Mouse (Mus musculus) limb, embryonic 13.5 days (tissue): ENCODE results near the gene Akt3. TPM values are rescaled to one million over a fixed set of nuclear protein-coding genes. Genes with fewer than 3 reads are reported as not detected.

Experiments
- ATAC-seq: fragments of 200-750 bp; cut with Nextera tagmentation; 2 replicates; pipeline ENCODE4 v1.8.0; 2017; ENCODE audit warnings: low read depth, moderate number of reproducible peaks, moderate TSS enrichment; ENCODE audit not compliant: low FRiP score
- H3K27ac ChIP-seq: fragments of 300-500 bp; sonication (generic); 2 replicates; pipeline ENCODE4 v1.5.1; 2015; ENCODE audit warnings: inconsistent platforms, mild to moderate bottlenecking, moderate library complexity
- H3K27me3 ChIP-seq: fragments of 300-500 bp; sonication (generic); 2 replicates; pipeline ENCODE4 v1.6.1; 2015; ENCODE audit warnings: mild to moderate bottlenecking, inconsistent platforms
- H3K36me3 ChIP-seq: fragments of 300-500 bp; sonication (generic); 2 replicates; pipeline ENCODE4 v1.6.1; 2015; ENCODE audit warnings: inconsistent platforms, mild to moderate bottlenecking, moderate library complexity
- H3K4me1 ChIP-seq: fragments of 300-500 bp; sonication (generic); 2 replicates; pipeline ENCODE4 v1.6.1; 2015; ENCODE audit warnings: inconsistent platforms
- H3K4me2 ChIP-seq: fragments of 300-500 bp; sonication (generic); replicated peaks from 2 replicates; pipeline ENCODE4 v1.6.1; 2015; ENCODE audit warnings: inconsistent platforms, mild to moderate bottlenecking, moderate library complexity
- H3K4me3 ChIP-seq: fragments of 300-500 bp; sonication (generic); 2 replicates; pipeline ENCODE4 v1.5.1; 2015; ENCODE audit warnings: moderate library complexity, mild to moderate bottlenecking, inconsistent platforms
- H3K9ac ChIP-seq: fragments of 300-500 bp; sonication (generic); 2 replicates; pipeline ENCODE4 v1.6.1; 2015; ENCODE audit warnings: mild to moderate bottlenecking, inconsistent platforms
- H3K9me3 ChIP-seq: fragments of 300-500 bp; sonication (generic); 2 replicates; pipeline ENCODE4 v1.6.1; 2016; ENCODE audit warnings: inconsistent platforms
- WGBS: fragments of 180-500 bp; shearing (Covaris S2); methylation state at CpG from one replicate; pipeline ENCODE4 v1.1.7; 2015; 5-methylcytosine and 5-hydroxymethylcytosine counted together
- polyA plus RNA-seq: library from polyadenylated mRNA; unstranded; fragments of >200 nt; fragmentation: Nextera tagmentation; extraction: Ambion mirVana; gene quantifications from 2 replicates; pipeline ENCODE4 v1.2.1, GENCODE M21; 2015

Akt3 gene
- polyA plus RNA-seq, 1 experiment from 2014 or later = 7.1 TPM

GRCm38 (mm10) chr1:177039093-177039674 lies 218.8 kb downstream of the Akt3 start:
- no peak overlapping the region for H3K9ac ChIP-seq
- WGBS = 87% methylated on average over 6 of the region's 6 CpGs
- H3K9me3 ChIP-seq = no peaks in the 10 kb centered on the region
- H3K4me2 ChIP-seq = no peak overlapping the region
- no peaks in the 10 kb centered on the region for H3K36me3 ChIP-seq
- H3K4me3 ChIP-seq = no peak overlapping the region
- H3K27ac ChIP-seq = no peak overlapping the region
- no peak for ATAC-seq
- H3K27me3 ChIP-seq = no peaks in the 10 kb centered on the region
- H3K4me1 ChIP-seq = no peaks in the 10 kb centered on the region

GRCm38 (mm10) chr1:177038383-177038782 lies 219.6 kb downstream of the Akt3 start:
- Histone ChIP-seq H3K9ac (no peak overlapping the region), H3K4me3 (no peak overlapping the region), H3K4me1 (no peaks in the 10 kb centered on the region), H3K4me2 (no peak overlapping the region), H3K36me3 (no peaks in the 10 kb centered on the region), H3K9me3 (no peaks in the 10 kb centered on the region), H3K27ac (no peak overlapping the region), H3K27me3 (no peaks in the 10 kb centered on the region)
- WGBS = 63% methylated on average over 2 of the region's 2 CpGs
- ATAC-seq = no peak

- H3K4me2 ChIP-seq = no peak overlapping the region
- no peak overlapping the region for H3K4me3 ChIP-seq
- 0 out of 2 replicates have a peak, but pooled peaks cover 5% of the 10 kb centered on the region for H3K36me3 ChIP-seq
- no peaks in the 10 kb centered on the region for H3K27me3 ChIP-seq
- WGBS = 91% methylated on average over 2 of the region's 2 CpGs
- no peak overlapping the region for H3K9ac ChIP-seq
- no peak for ATAC-seq
- H3K4me1 ChIP-seq = no peaks in the 10 kb centered on the region
- no peak overlapping the region for H3K27ac ChIP-seq
- no peaks in the 10 kb centered on the region for H3K9me3 ChIP-seq
Observed at GRCm38 (mm10) chr1:177035460-177035859, 222.5 kb downstream of the Akt3 start.

- Histone ChIP-seq H3K9ac (no peak overlapping the region), H3K4me1 (no peaks in the 10 kb centered on the region), H3K4me3 (no peak overlapping the region), H3K4me2 (no peak overlapping the region), H3K9me3 (no peaks in the 10 kb centered on the region), H3K36me3 (peaks cover 14% of the 10 kb centered on the region; the same call in 1 of the 2 replicates), H3K27ac (no peak overlapping the region), H3K27me3 (no peaks in the 10 kb centered on the region)
- no peak for ATAC-seq
- WGBS = 14% methylated on average over 1 of the region's 1 CpGs
Observed at GRCm38 (mm10) chr1:177032233-177032632, 225.8 kb downstream of the Akt3 start.

GRCm38 (mm10) chr1:177031196-177031595 lies 226.8 kb downstream of the Akt3 start:
- Histone ChIP-seq H3K9ac (no peak overlapping the region), H3K9me3 (no peaks in the 10 kb centered on the region), H3K27me3 (no peaks in the 10 kb centered on the region), H3K4me3 (no peak overlapping the region), H3K4me1 (no peaks in the 10 kb centered on the region), H3K36me3 (peaks cover 14% of the 10 kb centered on the region; the same call in 1 of the 2 replicates), H3K27ac (no peak overlapping the region), H3K4me2 (no peak overlapping the region)
- ATAC-seq = no peak
- WGBS = 97% methylated on average over 1 of the region's 1 CpGs

GRCm38 (mm10) chr1:177030669-177031068 lies 227.3 kb downstream of the Akt3 start:
- Histone ChIP-seq H3K4me1 (no peaks in the 10 kb centered on the region), H3K4me2 (no peak overlapping the region), H3K36me3 (peaks cover 14% of the 10 kb centered on the region; the same call in 1 of the 2 replicates), H3K27me3 (no peaks in the 10 kb centered on the region), H3K4me3 (no peak overlapping the region), H3K27ac (no peak overlapping the region), H3K9me3 (no peaks in the 10 kb centered on the region), H3K9ac (no peak overlapping the region)
- ATAC-seq = peak; percentile 55; the same call in 1 of the 2 replicates
- WGBS = 59% methylated on average over 3 of the region's 3 CpGs

GRCm38 (mm10) chr1:177029032-177029431 lies 229.0 kb downstream of the Akt3 start:
- 80% methylated on average over 2 of the region's 2 CpGs for WGBS
- Histone ChIP-seq H3K9me3 (no peaks in the 10 kb centered on the region), H3K4me2 (no peak overlapping the region), H3K9ac (no peak overlapping the region), H3K4me1 (no peaks in the 10 kb centered on the region), H3K36me3 (peaks cover 24% of the 10 kb centered on the region; the same call in 1 of the 2 replicates), H3K27me3 (no peaks in the 10 kb centered on the region), H3K27ac (no peak overlapping the region), H3K4me3 (no peak overlapping the region)
- ATAC-seq = no peak

- Histone ChIP-seq H3K4me3 (no peak overlapping the region), H3K4me1 (no peaks in the 10 kb centered on the region), H3K9me3 (no peaks in the 10 kb centered on the region), H3K27me3 (no peaks in the 10 kb centered on the region), H3K9ac (no peak overlapping the region), H3K27ac (no peak overlapping the region), H3K4me2 (no peak overlapping the region), H3K36me3 (peaks cover 35% of the 10 kb centered on the region)
- no peak for ATAC-seq
- WGBS = 85% methylated on average over 3 of the region's 3 CpGs
Observed at GRCm38 (mm10) chr1:177027706-177028105, 230.3 kb downstream of the Akt3 start.

GRCm38 (mm10) chr1:177022751-177023150 lies 235.3 kb downstream of the Akt3 start:
- 54% methylated on average over 3 of the region's 3 CpGs for WGBS

GRCm38 (mm10) chr1:177019668-177020067 lies 238.3 kb downstream of the Akt3 start:
- Histone ChIP-seq H3K4me2 (no peak overlapping the region), H3K9me3 (no peaks in the 10 kb centered on the region), H3K9ac (no peak overlapping the region), H3K27me3 (no peaks in the 10 kb centered on the region), H3K36me3 (peaks cover 25% of the 10 kb centered on the region), H3K4me1 (peaks cover 8% of the 10 kb centered on the region; the same call in 1 of the 2 replicates), H3K27ac (no peak overlapping the region), H3K4me3 (no peak overlapping the region)
- WGBS = 94% methylated on average over 5 of the region's 5 CpGs
- ATAC-seq = no peak

More at GRCm38 (mm10) chr1:177022751-177023150, 235.3 kb downstream of the Akt3 start:
- H3K27me3 ChIP-seq = no peaks in the 10 kb centered on the region
- no peak overlapping the region for H3K9ac ChIP-seq
- peaks cover 33% of the 10 kb centered on the region for H3K36me3 ChIP-seq
- no peaks in the 10 kb centered on the region for H3K4me1 ChIP-seq
- ATAC-seq = no peak
- no peak overlapping the region for H3K27ac ChIP-seq
- H3K9me3 ChIP-seq = no peaks in the 10 kb centered on the region
- H3K4me3 ChIP-seq = no peak overlapping the region
- no peak overlapping the region for H3K4me2 ChIP-seq

GRCm38 (mm10) chr1:177018750-177019149 lies 239.3 kb downstream of the Akt3 start:
- Histone ChIP-seq H3K4me2 (no peak overlapping the region), H3K27ac (no peak overlapping the region), H3K27me3 (no peaks in the 10 kb centered on the region), H3K36me3 (peaks cover 16% of the 10 kb centered on the region), H3K9ac (no peak overlapping the region), H3K4me1 (peaks cover 11% of the 10 kb centered on the region; the same call in 1 of the 2 replicates), H3K4me3 (no peak overlapping the region), H3K9me3 (no peaks in the 10 kb centered on the region)
- ATAC-seq = no peak
- WGBS = 81% methylated on average over 1 of the region's 1 CpGs

- Histone ChIP-seq H3K4me2 (no peak overlapping the region), H3K9me3 (no peaks in the 10 kb centered on the region), H3K4me3 (no peak overlapping the region), H3K27ac (no peak overlapping the region), H3K36me3 (peaks cover 4% of the 10 kb centered on the region; the same call in 1 of the 2 replicates), H3K4me1 (peaks cover 11% of the 10 kb centered on the region; the same call in 1 of the 2 replicates), H3K27me3 (no peaks in the 10 kb centered on the region), H3K9ac (no peak overlapping the region)
- WGBS = 89% methylated on average over 2 of the region's 2 CpGs
- ATAC-seq = no peak
Observed at GRCm38 (mm10) chr1:177016729-177017128, 241.3 kb downstream of the Akt3 start.

GRCm38 (mm10) chr1:177015917-177016316 lies 242.1 kb downstream of the Akt3 start:
- Histone ChIP-seq H3K9ac (no peak overlapping the region), H3K4me3 (no peak overlapping the region), H3K27me3 (no peaks in the 10 kb centered on the region), H3K27ac (no peak overlapping the region), H3K4me2 (no peak overlapping the region), H3K4me1 (peaks cover 11% of the 10 kb centered on the region; the same call in 1 of the 2 replicates), H3K36me3 (peaks cover 4% of the 10 kb centered on the region; the same call in 1 of the 2 replicates), H3K9me3 (no peaks in the 10 kb centered on the region)
- no peak for ATAC-seq
- WGBS = 50% methylated on average over 3 of the region's 3 CpGs
